Mouse (Mus musculus) kidney, adult 8-10 months (tissue): ENCODE data around the gene Fam198a.

Experiments used
- DNase-seq, 2 experiments: peaks; one replicate each; pipeline ENCODE4 v3.0.0; 2022

The Fam198a gene

DNA sequence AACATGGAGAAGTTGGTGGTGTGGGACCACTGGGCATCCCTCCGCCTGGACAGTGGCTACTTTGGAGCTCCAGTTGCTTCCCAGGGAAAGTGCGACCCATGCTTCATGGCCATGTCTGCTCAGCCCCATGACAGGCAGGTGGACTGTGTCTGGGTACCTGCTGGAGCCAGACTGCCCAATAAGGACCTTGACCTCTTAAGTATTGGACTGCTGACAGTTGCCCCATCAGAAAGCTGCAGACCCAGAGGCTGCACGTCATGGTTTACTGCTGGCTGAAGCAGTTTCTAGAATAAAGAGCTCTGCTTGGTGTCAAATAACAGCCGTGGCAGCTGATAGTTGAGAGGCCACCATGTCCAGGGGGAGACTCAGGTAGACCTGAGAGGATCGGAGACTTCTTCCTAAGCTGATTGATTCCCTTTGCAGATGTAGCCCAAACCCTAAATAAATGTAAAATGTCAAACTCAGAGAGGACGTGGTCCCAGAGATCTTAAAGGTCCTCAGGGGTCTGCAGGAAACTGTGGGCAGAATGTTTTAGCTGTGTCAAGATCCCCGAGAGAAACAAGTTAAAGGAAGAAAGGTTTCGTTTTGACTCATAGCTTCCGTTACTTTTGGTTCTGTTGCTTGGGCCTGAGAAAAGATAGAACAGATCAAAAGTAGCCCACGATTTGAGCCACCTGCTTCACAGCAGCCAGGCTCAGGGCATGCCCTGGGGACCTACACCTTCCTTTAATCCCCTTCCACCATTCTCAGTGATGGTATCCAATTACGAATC is 24.0 kb upstream of the Fam198a start:
- DNase-seq, result no peak

DNA sequence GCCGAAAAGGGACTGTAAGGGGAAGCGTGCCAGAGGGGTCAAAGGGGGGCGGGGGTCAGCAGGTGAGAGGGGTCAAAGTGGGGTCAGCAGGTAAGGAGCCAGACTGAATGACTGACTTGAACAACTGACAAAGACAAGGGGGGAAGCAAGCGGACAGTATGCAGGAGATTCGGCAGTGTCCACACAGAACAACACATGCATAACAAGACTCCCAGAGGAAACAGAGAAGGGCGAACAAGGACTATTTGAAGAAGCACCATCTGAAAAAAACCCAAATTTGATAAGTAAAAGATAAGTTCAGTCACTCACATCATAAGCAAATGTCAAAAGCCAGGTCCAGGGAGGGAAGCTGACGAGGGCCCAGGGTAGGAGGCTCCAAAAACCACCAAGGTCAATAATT is 23.1 kb upstream of the Fam198a start:
- no peak for DNase-seq

GRCm38 (mm10) chr9:121928498-121928897 is 22.3 kb upstream of the Fam198a start:
- peak in 1 of 2 experiments; percentile 34 for DNase-seq

- no peak for DNase-seq
Measured at GRCm38 (mm10) chr9:121934856-121935255, 15.9 kb upstream of the Fam198a start.

DNA sequence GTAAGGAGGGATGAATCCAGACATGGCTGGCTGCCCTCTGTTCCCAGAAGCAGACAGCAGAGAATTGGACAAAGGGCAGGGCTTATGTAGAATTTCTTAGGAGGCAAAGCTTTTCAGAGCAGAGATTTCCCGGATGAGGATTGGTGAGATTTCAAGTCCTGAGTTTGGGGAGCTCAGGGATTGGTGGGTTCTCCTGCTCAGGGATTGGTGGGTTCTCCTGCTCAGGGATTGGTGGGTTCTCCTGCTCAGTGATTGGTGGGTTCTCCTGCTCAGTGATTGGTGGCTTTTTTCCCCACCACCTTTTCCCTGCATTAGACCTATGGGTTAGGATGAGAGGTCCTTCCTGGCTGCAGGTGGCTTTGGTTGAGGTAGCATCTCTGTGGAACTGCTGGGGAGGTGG is 13.8 kb upstream of the Fam198a start:
- DNase-seq, result no peak

- DNase-seq, result no peak
Measured at GRCm38 (mm10) chr9:121937451-121937864, 13.3 kb upstream of the Fam198a start.

- no peak for DNase-seq
Measured at GRCm38 (mm10) chr9:121937944-121938355, 12.8 kb upstream of the Fam198a start.

DNA sequence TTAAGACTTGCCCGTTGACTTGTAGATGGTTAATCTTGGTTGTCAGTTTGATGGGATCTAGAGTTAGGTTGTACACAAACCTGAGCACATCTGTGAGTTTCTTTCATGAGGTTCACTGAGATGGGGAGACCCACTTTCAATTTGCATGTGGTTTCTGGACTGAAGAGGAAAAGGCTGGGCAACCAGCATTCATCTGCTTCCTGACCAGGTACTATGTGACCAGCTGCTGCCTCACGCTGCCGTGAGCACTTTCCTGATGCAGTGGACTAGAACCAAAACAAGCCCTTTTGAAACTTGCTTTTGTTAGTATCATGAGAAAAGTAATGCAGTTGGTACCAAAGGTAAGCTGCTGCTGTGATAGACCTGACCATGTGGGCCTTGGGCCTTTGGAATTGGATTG is 7.8 kb upstream of the Fam198a start:
- DNase-seq, result no peak

DNA sequence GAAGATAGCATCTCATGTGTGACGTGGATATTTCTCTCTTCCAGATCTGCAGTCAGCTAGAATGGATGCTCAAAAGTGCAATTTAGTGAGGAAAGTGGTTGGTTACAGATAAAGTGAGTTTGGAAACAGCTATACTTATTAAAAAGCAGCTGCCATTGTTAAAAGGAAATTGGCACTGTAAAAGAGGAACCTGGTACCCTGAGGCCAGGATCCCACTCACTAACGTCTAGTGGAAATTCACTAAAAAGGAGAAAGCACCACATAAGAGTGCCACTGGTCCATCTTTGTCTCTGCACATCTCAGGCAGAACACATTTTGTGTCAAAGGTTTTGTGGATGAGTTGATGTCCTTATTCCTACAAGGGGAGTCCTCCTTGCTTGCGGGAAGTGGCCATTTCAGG is 7.2 kb upstream of the Fam198a start:
- DNase-seq, result no peak

GRCm38 (mm10) chr9:121947784-121948183 is 3.0 kb upstream of the Fam198a start:
- peak; percentile 35 to 67 for DNase-seq

- DNase-seq, result no peak
Measured at GRCm38 (mm10) chr9:121948431-121948830, 2.4 kb upstream of the Fam198a start.

GRCm38 (mm10) chr9:121951114-121951423 is 281 bp downstream of the Fam198a start:
- DNase-seq, result no peak

GRCm38 (mm10) chr9:121952596-121952995 is 1.8 kb downstream of the Fam198a start:
- DNase-seq, result no peak

DNA sequence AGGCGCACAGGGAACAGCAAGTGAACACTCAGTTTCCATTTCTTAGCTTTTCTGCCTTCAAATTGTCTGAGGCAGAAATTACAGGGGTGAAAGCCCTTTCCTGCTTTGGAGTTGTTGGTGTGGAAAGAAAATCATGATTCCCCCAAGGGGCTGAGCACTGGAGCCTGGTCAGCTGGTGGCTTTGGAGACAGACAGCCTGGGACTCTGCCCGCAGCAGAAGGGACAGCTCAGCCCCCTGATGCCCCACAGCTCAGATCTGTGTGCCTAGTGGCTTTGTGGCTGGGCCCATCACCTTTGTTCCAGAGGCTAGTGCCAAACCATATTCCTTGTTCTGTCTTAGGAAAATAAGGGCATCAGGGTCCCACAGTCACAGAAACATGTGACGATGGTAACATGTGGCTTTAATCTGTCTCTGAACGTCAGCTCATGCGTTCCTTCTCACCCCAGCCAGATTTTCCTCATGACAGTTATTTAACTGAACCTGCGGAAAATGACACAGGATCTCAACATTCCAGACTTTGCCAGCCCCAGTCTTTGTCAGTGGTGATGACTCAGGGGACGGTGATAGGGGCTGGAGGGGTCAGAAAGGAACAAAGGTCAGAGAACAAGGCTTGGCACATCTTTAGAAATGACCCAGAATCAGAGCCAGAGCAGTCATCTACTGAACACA is 9.3 kb downstream of the Fam198a start:
- no peak for DNase-seq

- DNase-seq, result no peak
Measured at GRCm38 (mm10) chr9:121964941-121965340, 14.2 kb downstream of the Fam198a start.

GRCm38 (mm10) chr9:121968258-121968657 is 17.5 kb downstream of the Fam198a start:
- DNase-seq, result peak in 1 of 2 experiments; percentile 30

DNA sequence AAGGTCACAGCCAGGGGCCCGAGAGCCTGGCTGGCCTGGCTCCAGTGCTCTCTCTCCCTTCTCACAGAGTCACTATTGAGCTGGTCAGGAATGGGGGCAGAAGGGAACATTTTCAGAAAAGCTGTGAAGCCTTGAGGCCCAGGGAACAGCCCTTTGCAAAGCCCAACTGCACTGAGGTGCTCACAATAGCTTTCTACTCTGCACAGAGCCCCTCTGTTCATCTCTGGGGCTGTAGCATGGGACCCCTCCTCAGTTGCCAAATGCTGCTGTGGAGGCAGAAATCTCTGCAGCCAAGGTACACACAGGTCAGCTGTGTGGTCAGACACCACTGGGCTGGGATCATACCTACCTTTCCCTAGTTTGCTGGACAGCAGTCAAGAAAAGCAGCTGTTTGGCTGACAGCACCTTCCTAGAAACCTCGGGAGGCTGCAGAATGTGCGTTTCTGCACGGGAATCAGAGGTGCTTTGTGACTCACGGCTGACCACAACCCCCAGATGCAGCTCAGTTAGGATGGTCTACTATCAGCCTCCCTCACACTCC is 19.1 kb downstream of the Fam198a start:
- no peak for DNase-seq

- DNase-seq, result no peak
Measured at GRCm38 (mm10) chr9:121973207-121973606, 22.4 kb downstream of the Fam198a start.

GRCm38 (mm10) chr9:121974141-121974986 is 23.6 kb downstream of the Fam198a start:
- no peak for DNase-seq

DNA sequence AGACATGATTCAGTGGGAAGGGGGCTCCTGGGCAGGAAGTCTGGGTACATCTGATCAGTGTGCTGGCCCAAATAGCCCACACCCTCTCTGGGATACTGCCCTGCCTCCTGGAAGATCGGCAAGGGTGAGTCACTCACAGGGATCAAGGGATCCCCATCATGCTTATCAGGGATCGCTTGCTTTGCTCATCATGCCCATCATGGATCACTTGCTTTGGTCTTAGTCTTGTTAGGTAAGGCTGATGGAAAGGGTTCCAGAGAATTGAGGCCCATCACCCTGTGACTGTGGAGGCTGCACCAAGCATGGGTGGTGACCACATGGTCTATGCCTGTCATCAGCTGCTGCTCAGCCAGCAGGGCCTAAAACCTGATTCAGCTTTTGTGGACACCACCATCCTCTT is 24.5 kb downstream of the Fam198a start:
- DNase-seq, result no peak

DNA sequence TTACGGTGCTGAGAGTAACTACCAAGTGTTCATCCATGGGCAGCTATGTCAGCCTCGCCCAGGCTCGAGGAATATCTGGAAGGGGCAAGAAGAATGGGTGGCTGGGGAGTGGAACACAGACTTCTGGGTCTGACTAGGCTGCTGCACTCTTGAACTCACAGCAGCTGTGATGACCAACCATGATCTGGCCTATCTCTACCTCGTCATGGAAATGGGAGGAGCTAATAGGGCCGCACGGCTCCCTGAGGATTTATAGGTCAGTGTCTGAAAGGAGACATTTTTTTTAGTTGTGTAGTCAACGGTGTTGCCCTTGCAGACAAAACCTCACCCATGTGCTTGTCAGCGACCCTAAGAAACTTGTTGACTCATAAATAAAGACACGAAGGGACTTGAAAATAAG is 30.3 kb downstream of the Fam198a start:
- DNase-seq, result no peak

GRCm38 (mm10) chr9:121981466-121982105 is 30.8 kb downstream of the Fam198a start:
- DNase-seq, result no peak

- DNase-seq, result no peak
Measured at GRCm38 (mm10) chr9:121982214-121982613, 31.4 kb downstream of the Fam198a start.
